Mouse (Mus musculus) hindlimb bud, embryonic 11.5 days (tissue): Measurements from ENCODE around the gene Srrm4.
"Not testable (repeated sequence)": the region's sequence is repeated elsewhere in the genome, so short reads cannot be mapped to it uniquely, and the experiment has no call there.

Source experiments
- DNase-seq: peaks from one replicate; pipeline ENCODE4 v3.0.0-alpha.2; 2012; ENCODE audit warnings: low read depth, low spot score; ENCODE audit errors: extremely low spot score

Srrm4 gene

GRCm38 (mm10) chr5:116445634-116446367 lies 145.8 kb downstream of the Srrm4 start:
- no peak for DNase-seq

- no peak for DNase-seq
These were observed 147.1 kb downstream of the Srrm4 start for GRCm38 (mm10) chr5:116444517-116444916.

- DNase-seq: no peak
These were observed 148.1 kb downstream of the Srrm4 start for GRCm38 (mm10) chr5:116443459-116443940.

GRCm38 (mm10) chr5:116442697-116443458 lies 148.7 kb downstream of the Srrm4 start:
- no peak for DNase-seq

- DNase-seq: no peak
These were observed 151.4 kb downstream of the Srrm4 start for GRCm38 (mm10) chr5:116440251-116440650.

GRCm38 (mm10) chr5:116438328-116438727 lies 153.3 kb downstream of the Srrm4 start:
- DNase-seq: no peak

GRCm38 (mm10) chr5:116436117-116436516 lies 155.5 kb downstream of the Srrm4 start:
- DNase-seq: no peak

GRCm38 (mm10) chr5:116434976-116435850 lies 156.4 kb downstream of the Srrm4 start:
- no peak for DNase-seq

GRCm38 (mm10) chr5:116432871-116433270 lies 158.7 kb downstream of the Srrm4 start:
- no peak for DNase-seq

GRCm38 (mm10) chr5:116426701-116427100 lies 164.9 kb downstream of the Srrm4 start:
- DNase-seq: no peak

GRCm38 (mm10) chr5:116425709-116426108 lies 165.9 kb downstream of the Srrm4 start:
- DNase-seq: not testable (repeated sequence)

- DNase-seq: no peak
These were observed 166.3 kb downstream of the Srrm4 start for GRCm38 (mm10) chr5:116425273-116425672.

- no peak for DNase-seq
These were observed 167.9 kb downstream of the Srrm4 start for GRCm38 (mm10) chr5:116423746-116424145.

- DNase-seq: no peak
These were observed 168.9 kb downstream of the Srrm4 start, which contains the start of gene Hspb8 for GRCm38 (mm10) chr5:116422699-116423201. Gene Hspb8 (minus strand): TSS chr5:116422864.

GRCm38 (mm10) chr5:116421791-116422481 lies 169.7 kb downstream of the Srrm4 start:
- no peak for DNase-seq

- peak; percentile 31 for DNase-seq
These were observed 170.8 kb downstream of the Srrm4 start for GRCm38 (mm10) chr5:116420759-116421225.

- DNase-seq: no peak
These were observed 171.4 kb downstream of the Srrm4 start for GRCm38 (mm10) chr5:116420213-116420612.

GRCm38 (mm10) chr5:116419322-116420045 lies 172.1 kb downstream of the Srrm4 start:
- no peak for DNase-seq

GRCm38 (mm10) chr5:116416208-116416607 lies 175.4 kb downstream of the Srrm4 start:
- no peak for DNase-seq
